ENCODE assay signal across 9 mouse cellular contexts in the genomic region with DNA sequence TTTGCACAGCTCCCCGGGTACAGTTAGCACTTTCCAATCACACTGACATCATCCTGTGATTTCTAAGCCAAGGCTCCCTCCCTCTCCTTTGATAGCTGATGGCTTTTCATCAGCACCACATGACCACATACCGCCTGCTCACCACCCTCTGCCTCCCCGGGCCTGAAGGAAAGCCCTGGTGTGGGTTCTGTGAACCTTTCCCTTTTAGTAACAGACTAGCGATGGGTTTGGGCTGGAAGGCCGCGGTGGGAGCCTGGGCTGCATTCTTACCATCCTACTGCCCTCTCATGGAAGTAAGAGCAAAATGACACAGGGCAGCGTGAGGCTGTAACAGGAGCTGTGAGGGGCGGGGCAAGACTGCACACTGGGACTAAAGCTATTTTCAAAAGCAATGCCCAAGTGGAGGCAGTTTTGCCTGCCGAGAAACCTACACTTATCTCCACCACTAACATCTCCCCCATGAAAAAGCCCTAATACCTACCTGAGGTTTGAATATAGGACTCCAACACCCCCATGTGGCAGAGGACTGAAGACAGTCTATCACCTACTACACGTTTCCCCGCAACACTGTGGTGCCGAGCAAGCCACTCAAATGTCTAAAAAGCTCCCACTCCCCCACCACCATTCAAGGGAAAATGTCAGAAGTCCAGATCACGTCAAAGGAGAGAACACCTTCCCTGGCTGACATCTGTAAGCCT. TPM values are rescaled to one million over a fixed set of nuclear protein-coding genes. Genes with fewer than 3 reads are reported as not detected.
A peak's percentile ranks its signal among the peaks of the same experiment; 100 is the strongest.
DNase-seq lines count a peak whose midpoint lies in the region; ATAC-seq and TF ChIP-seq lines count a peak whose summit lies in the region.
"Had no signal": no experiment of that assay in that cellular context is flagged by ENCODE, and none has a peak within 500 bp of the region (broad histone marks: within the 10 kb centered on the region; RNA-seq: fewer than 3 reads in every experiment).

No protein-coding gene starts in this region.

- no peaks in the 10 kb centered on the region for H3K27me3 ChIP-seq in lung, embryonic 16.5 days (ENCODE audit: control insufficient read depth, insufficient read depth, low read depth, low read length)
- H3K27me3 ChIP-seq in embryonic facial prominence, embryonic 11.5 days (ENCODE audit: control insufficient read depth, insufficient read depth, low read length): no peaks in the 10 kb centered on the region
- no peaks in the 10 kb centered on the region for H3K27me3 ChIP-seq in heart, postnatal 0 days (ENCODE audit: control insufficient read depth, insufficient read depth, low read length)
- H3K27me3 ChIP-seq in midbrain, postnatal 0 days (ENCODE audit: insufficient read depth, low read length): no peaks in the 10 kb centered on the region

- WGBS in lung, embryonic 16.5 days: 16% methylated on average over 13 of the region's 13 CpGs
- 13% methylated on average over 13 of the region's 13 CpGs for WGBS in embryonic facial prominence, embryonic 11.5 days
- 18% methylated on average over 13 of the region's 13 CpGs for WGBS in heart, postnatal 0 days
- 12% methylated on average over 13 of the region's 13 CpGs for WGBS in midbrain, postnatal 0 days

- DNase-seq in lung, postnatal 25 days (ENCODE audit: low spot score): no peak
- peak; percentile 82 for DNase-seq in embryonic facial prominence, embryonic 11.5 days (ENCODE audit: low spot score)
- DNase-seq in heart, postnatal 0 days (ENCODE audit: low spot score): peak; percentile 83
- peak; percentile 34 to 56 for DNase-seq in layer of hippocampus, postnatal 10 days (ENCODE audit: low spot score in 2 of 2)
- DNase-seq in midbrain, postnatal 0 days (ENCODE audit: low spot score): peak; percentile 82
- DNase-seq in urinary bladder, adult 18-20 months (ENCODE audit: low spot score in 2 of 2): no peak

- H3K4me1 ChIP-seq in lung, embryonic 16.5 days (replicated peaks; ENCODE audit: control insufficient read depth, insufficient read depth, low read length): no peaks in the 10 kb centered on the region
- H3K4me1 ChIP-seq in embryonic facial prominence, embryonic 11.5 days (ENCODE audit: control insufficient read depth, insufficient read depth, low read length): peaks cover 8% of the 10 kb centered on the region
- no peaks in the 10 kb centered on the region for H3K4me1 ChIP-seq in heart, postnatal 0 days (ENCODE audit: control insufficient read depth, insufficient read depth)
- H3K4me1 ChIP-seq in midbrain, postnatal 0 days (ENCODE audit: insufficient read depth, low read length): 0 out of 2 replicates have a peak, but pooled peaks cover 3% of the 10 kb centered on the region

- no peak overlapping the region for H3K27ac ChIP-seq in lung, embryonic 16.5 days (ENCODE audit: low read length)
- H3K27ac ChIP-seq in embryonic facial prominence, embryonic 11.5 days (replicated peaks; ENCODE audit: low read depth, low read length): peak overlapping the region; percentile 47; the same call in 1 of the 2 replicates
- no peak overlapping the region for H3K27ac ChIP-seq in heart, postnatal 0 days (ENCODE audit: low read depth)
- peak overlapping the region; percentile 70 for H3K27ac ChIP-seq in midbrain, postnatal 0 days (ENCODE audit: low read depth, low read length)

- ATAC-seq in lung, embryonic 16.5 days (ENCODE audit: low read depth): peak; percentile 82
- ATAC-seq in embryonic facial prominence, embryonic 11.5 days (replicated peaks; ENCODE audit: insufficient number of reproducible peaks, low FRiP score, low TSS enrichment, low read depth): peak; percentile 81
- peak; percentile 84 for ATAC-seq in heart, postnatal 0 days (ENCODE audit: insufficient read depth, low read depth)
- peak; percentile 78 for ATAC-seq in midbrain, postnatal 0 days (ENCODE audit: low FRiP score)

- H3K4me2 ChIP-seq in lung, embryonic 16.5 days (ENCODE audit: low read depth, low read length): no peak overlapping the region
- H3K4me2 ChIP-seq in embryonic facial prominence, embryonic 11.5 days (ENCODE audit: low read depth, low read length): peak overlapping the region; percentile 19; the same call in 1 of the 2 replicates
- peak overlapping the region; percentile 32 for H3K4me2 ChIP-seq in heart, postnatal 0 days (ENCODE audit: low read depth, low read length)
- H3K4me2 ChIP-seq in midbrain, postnatal 0 days (ENCODE audit: low read depth, low read length, poor library complexity, severe bottlenecking): no peak overlapping the region

- peak; percentile 58 for TF ChIP-seq CTCF in heart, postnatal 0 days (IDR thresholded peaks at IDR 0.05; ENCODE audit: low read depth)
- TF ChIP-seq CTCF in midbrain, postnatal 0 days (IDR thresholded peaks at IDR 0.05): peak; percentile 76

- no peaks in the 10 kb centered on the region; the same call in 1 of the 2 replicates for H3K36me3 ChIP-seq in lung, embryonic 16.5 days (ENCODE audit: control insufficient read depth, insufficient read depth, low read length)
- H3K36me3 ChIP-seq in embryonic facial prominence, embryonic 11.5 days (replicated peaks; ENCODE audit: control insufficient read depth, insufficient read depth, low read depth, low read length): no peaks in the 10 kb centered on the region
- peaks cover 13% of the 10 kb centered on the region for H3K36me3 ChIP-seq in heart, postnatal 0 days (replicated peaks; ENCODE audit: control insufficient read depth, insufficient read depth, low read length)
- peaks cover 12% of the 10 kb centered on the region for H3K36me3 ChIP-seq in midbrain, postnatal 0 days (ENCODE audit: insufficient read depth, low read length)

- TF ChIP-seq EP300 in heart, postnatal 0 days (IDR thresholded peaks at IDR 0.05; ENCODE audit: low read depth): no peak

- H3K4me3 ChIP-seq in lung, embryonic 16.5 days (ENCODE audit: low read length): no peak overlapping the region
- no peak overlapping the region for H3K4me3 ChIP-seq in embryonic facial prominence, embryonic 11.5 days (ENCODE audit: low read depth, low read length)
- no peak overlapping the region for H3K4me3 ChIP-seq in heart, postnatal 0 days (ENCODE audit: low read depth, low read length)
- H3K4me3 ChIP-seq in midbrain, postnatal 0 days (ENCODE audit: low read depth, low read length): no peak overlapping the region
- H3K4me3 ChIP-seq: erythroblast, embryonic 14.5 days; myocyte had no signal

- H3K9me3 ChIP-seq in lung, embryonic 16.5 days (ENCODE audit: control insufficient read depth, low read length): no peaks in the 10 kb centered on the region
- H3K9me3 ChIP-seq in embryonic facial prominence, embryonic 11.5 days (replicated peaks; ENCODE audit: control insufficient read depth, low read length): no peaks in the 10 kb centered on the region
- H3K9me3 ChIP-seq in heart, postnatal 0 days (replicated peaks; ENCODE audit: control insufficient read depth, low read length): no peaks in the 10 kb centered on the region
- no peaks in the 10 kb centered on the region for H3K9me3 ChIP-seq in midbrain, postnatal 0 days (ENCODE audit: low read length)

- no peak overlapping the region for H3K9ac ChIP-seq in lung, embryonic 16.5 days (ENCODE audit: low read length)
- no peak overlapping the region; the same call in 1 of the 2 replicates for H3K9ac ChIP-seq in embryonic facial prominence, embryonic 11.5 days (replicated peaks; ENCODE audit: low read length)
- no peak overlapping the region for H3K9ac ChIP-seq in heart, postnatal 0 days (replicated peaks; ENCODE audit: low read depth, low read length)
- 0 out of 2 replicates have a peak overlapping the region, but pooled peaks have one; percentile 24 for H3K9ac ChIP-seq in midbrain, postnatal 0 days (replicated peaks; ENCODE audit: low read length, poor library complexity, severe bottlenecking)

RNA-seq across cellular contexts. Expression of a gene that starts 29.9 kb away (rescaled TPM):
- polyA plus RNA-seq in lung, embryonic 16.5 days (2015; fragmentation: Nextera tagmentation; extraction: Ambion mirVana): 24.8 and 26.2 TPM in 2 replicates
- 21.7 and 22.0 TPM in 2 replicates for polyA plus RNA-seq in embryonic facial prominence, embryonic 11.5 days (2014; fragmentation: Nextera tagmentation; extraction: Ambion mirVana)
- 15.7 and 29.8 TPM in 2 replicates for total RNA-seq in heart, postnatal 0 days (2014; rRNA removed; ENCODE audit: low replicate concordance)
- 7.0 and 9.4 TPM in 2 replicates for polyA plus RNA-seq in heart, postnatal 0 days (2015; fragmentation: Nextera tagmentation; extraction: Ambion mirVana)
- total RNA-seq in layer of hippocampus, postnatal 10 days (2021): 10 to 100 TPM; 17.5 to 18.2 TPM
- 17.1 and 21.3 TPM in 2 replicates for total RNA-seq in midbrain, postnatal 0 days (2014; rRNA removed)
- 12.2 and 17.7 TPM in 2 replicates for polyA plus RNA-seq in midbrain, postnatal 0 days (2015; fragmentation: Nextera tagmentation; extraction: Ambion mirVana)

RNA-seq across cellular contexts. Expression of a gene that starts 39.8 kb away (rescaled TPM):
- 23.7 and 23.8 TPM in 2 replicates for polyA plus RNA-seq in lung, embryonic 16.5 days (2015; fragmentation: Nextera tagmentation; extraction: Ambion mirVana)
- 17.8 and 22.8 TPM in 2 replicates for polyA plus RNA-seq in embryonic facial prominence, embryonic 11.5 days (2014; fragmentation: Nextera tagmentation; extraction: Ambion mirVana)
- 29.0 and 52.6 TPM in 2 replicates for total RNA-seq in heart, postnatal 0 days (2014; rRNA removed; ENCODE audit: low replicate concordance)
- 16.7 and 17.8 TPM in 2 replicates for polyA plus RNA-seq in heart, postnatal 0 days (2015; fragmentation: Nextera tagmentation; extraction: Ambion mirVana)
- 100 to 1,000 TPM in 1 of 2 experiments, 10 to 100 TPM in 1; 88.7 to 102 TPM for total RNA-seq in layer of hippocampus, postnatal 10 days (2021)
- 60.7 and 77.3 TPM in 2 replicates for total RNA-seq in midbrain, postnatal 0 days (2014; rRNA removed)
- polyA plus RNA-seq in midbrain, postnatal 0 days (2015; fragmentation: Nextera tagmentation; extraction: Ambion mirVana): 42.0 and 46.4 TPM in 2 replicates

Comparison
In these comparisons a context has a peak if more than half of its experiments do, and no peak if none do; other contexts are left out.
1. H3K27ac ChIP-seq: peak in embryonic facial prominence, embryonic 11.5 days (single experiment) and midbrain, postnatal 0 days (single experiment); none in lung, embryonic 16.5 days (single experiment) and heart, postnatal 0 days (single experiment).
2. H3K4me2 ChIP-seq: peak in embryonic facial prominence, embryonic 11.5 days (single experiment) and heart, postnatal 0 days (single experiment); none in lung, embryonic 16.5 days (single experiment) and midbrain, postnatal 0 days (single experiment).
3. DNase-seq: peak in embryonic facial prominence, embryonic 11.5 days (single experiment), heart, postnatal 0 days (single experiment), layer of hippocampus, postnatal 10 days (2 of 2) and midbrain, postnatal 0 days (single experiment); none in lung, postnatal 25 days (single experiment) and urinary bladder, adult 18-20 months (0 of 2).
4. Peak in every context shown above with its lines, with median percentiles within 50 percentile points of each other: ATAC-seq.